Mouse (Mus musculus) adrenal gland, postnatal 14 days (tissue): ENCODE data around the gene Lingo2. TPM values are rescaled to one million over a fixed set of nuclear protein-coding genes. Genes with fewer than 3 reads are reported as not detected.

Source experiments
- microRNA-seq, 2 experiments: library from miRNA; unstranded; fragments of <30 nt; microRNA quantifications; one replicate each; pipeline ENCODE4 v1.2.0; 2021
- total RNA-seq: library from RNA; stranded (reverse); gene quantifications from 2 replicates; pipeline ENCODE4 v1.2.3, GENCODE M21; 2021

Lingo2 gene
- total RNA-seq, 1 experiment from 2014 or later = not detected

Small RNA genes within 50 kb of the gene (microRNA-seq; reads per million reads assigned to microRNA genes)
- 0 reads per million in 2 experiments for gene Mir873a
- 0 reads per million in 2 experiments for gene Mir873b
- gene Mir876 = 0 reads per million in 2 experiments
